Mouse (Mus musculus) forebrain, embryonic 13.5 days (tissue): ENCODE measurements around the gene Lgals3bp. TPM values are rescaled to one million over a fixed set of nuclear protein-coding genes. Genes with fewer than 3 reads are reported as not detected.

Source experiments
- ATAC-seq: fragments of 200-750 bp; cut with Nextera tagmentation; 2 replicates; pipeline ENCODE4 v1.8.0; 2017
- H3K27ac ChIP-seq: fragments of 300-500 bp; sonication (generic); 2 replicates; pipeline ENCODE4 v1.5.1; 2015; ENCODE audit warnings: inconsistent platforms, mild to moderate bottlenecking, moderate library complexity
- H3K27me3 ChIP-seq: fragments of 300-500 bp; sonication (generic); 2 replicates; pipeline ENCODE4 v1.6.1; 2015; ENCODE audit warnings: mild to moderate bottlenecking, inconsistent platforms
- H3K36me3 ChIP-seq: fragments of 300-500 bp; sonication (generic); 2 replicates; pipeline ENCODE4 v1.6.1; 2015; ENCODE audit warnings: mild to moderate bottlenecking, inconsistent platforms; ENCODE audit not compliant: poor library complexity, severe bottlenecking
- H3K4me1 ChIP-seq: fragments of 300-500 bp; sonication (generic); 2 replicates; pipeline ENCODE4 v1.6.1; 2015; ENCODE audit warnings: inconsistent platforms
- H3K4me2 ChIP-seq: fragments of 300-500 bp; sonication (generic); 2 replicates; pipeline ENCODE4 v1.6.1; 2015; ENCODE audit warnings: inconsistent platforms, mild to moderate bottlenecking, moderate library complexity
- H3K4me3 ChIP-seq: fragments of 300-500 bp; sonication (generic); 2 replicates; pipeline ENCODE4 v1.5.1; 2015; ENCODE audit warnings: mild to moderate bottlenecking, inconsistent platforms
- H3K9ac ChIP-seq: fragments of 300-500 bp; sonication (generic); 2 replicates; pipeline ENCODE4 v1.6.1; 2015; ENCODE audit warnings: mild to moderate bottlenecking, inconsistent platforms
- H3K9me3 ChIP-seq: fragments of 300-500 bp; sonication (generic); replicated peaks from 2 replicates; pipeline ENCODE4 v1.6.1; 2016; ENCODE audit warnings: inconsistent platforms
- WGBS: fragments of 180-500 bp; shearing (Covaris S2); methylation state at CpG from one replicate; pipeline ENCODE4 v1.1.7; 2015; 5-methylcytosine and 5-hydroxymethylcytosine counted together
- polyA plus RNA-seq: library from polyadenylated mRNA; unstranded; fragments of >200 nt; fragmentation: Nextera tagmentation; extraction: Ambion mirVana; gene quantifications from 2 replicates; pipeline ENCODE4 v1.2.1, GENCODE M21; 2015

Lgals3bp gene
- polyA plus RNA-seq, 1 experiment from 2014 or later = 1.3 TPM

DNA sequence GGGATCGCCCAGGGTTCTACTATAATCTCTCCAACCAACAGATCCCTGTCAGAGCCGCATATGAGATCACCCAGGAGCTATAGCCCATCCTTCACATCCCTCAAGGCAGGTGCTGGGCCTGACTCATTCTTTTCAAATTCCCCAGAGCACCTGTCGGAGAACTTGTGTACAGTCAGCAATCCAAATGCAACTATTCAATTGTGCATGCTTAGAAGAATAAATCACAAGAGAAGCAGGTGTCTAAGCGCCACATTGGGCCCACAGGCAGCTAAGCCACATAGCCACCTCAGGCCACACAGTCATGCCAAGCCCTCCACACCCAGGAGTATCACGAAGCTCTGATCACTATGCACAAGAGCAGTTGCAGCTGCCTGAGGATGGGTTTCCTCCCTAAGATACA, 52.4 kb downstream of the Lgals3bp start:
- Histone ChIP-seq H3K36me3 (no peaks in the 10 kb centered on the region), H3K9me3 (no peaks in the 10 kb centered on the region), H3K27me3 (no peaks in the 10 kb centered on the region), H3K4me3 (no peak overlapping the region), H3K27ac (no peak overlapping the region), H3K9ac (no peak overlapping the region), H3K4me1 (peaks cover 53% of the 10 kb centered on the region), H3K4me2 (no peak overlapping the region)
- 88% methylated on average over 5 of the region's 5 CpGs for WGBS
- ATAC-seq = no peak

- Histone ChIP-seq H3K9ac (no peak overlapping the region), H3K36me3 (no peaks in the 10 kb centered on the region), H3K4me3 (no peak overlapping the region), H3K4me2 (no peak overlapping the region), H3K4me1 (peaks cover 49% of the 10 kb centered on the region), H3K9me3 (no peaks in the 10 kb centered on the region), H3K27me3 (no peaks in the 10 kb centered on the region), H3K27ac (no peak overlapping the region)
- no peak for ATAC-seq
- 81% methylated on average over 5 of the region's 5 CpGs for WGBS
Measured at GRCm38 (mm10) chr11:118348877-118349276, 53.0 kb downstream of the Lgals3bp start.

- Histone ChIP-seq H3K4me3 (no peak overlapping the region), H3K9me3 (no peaks in the 10 kb centered on the region), H3K4me1 (peaks cover 49% of the 10 kb centered on the region), H3K4me2 (no peak overlapping the region), H3K27me3 (no peaks in the 10 kb centered on the region), H3K36me3 (no peaks in the 10 kb centered on the region), H3K9ac (no peak overlapping the region), H3K27ac (no peak overlapping the region)
- ATAC-seq = no peak
- 77% methylated on average over 3 of the region's 3 CpGs for WGBS
Measured at GRCm38 (mm10) chr11:118348419-118348818, 53.5 kb downstream of the Lgals3bp start.

DNA sequence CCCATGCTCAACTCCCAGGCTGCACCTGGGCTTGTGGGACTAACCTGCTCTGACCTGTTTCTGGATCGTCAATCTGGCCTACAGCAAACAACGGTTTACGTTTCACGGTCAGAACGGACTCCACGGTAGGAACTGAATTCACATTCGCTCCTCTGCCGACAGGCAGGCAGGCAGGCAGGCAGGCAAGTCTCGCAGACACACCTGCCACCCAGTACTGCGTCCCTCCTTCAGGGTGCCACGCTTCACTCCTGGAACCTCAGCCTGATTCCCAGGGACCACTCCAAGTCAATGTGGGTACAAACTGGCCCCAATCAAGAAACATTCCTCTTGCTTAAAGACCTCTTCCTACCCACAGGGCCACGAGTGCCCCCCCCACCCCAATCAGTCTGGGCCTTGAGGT, 54.0 kb downstream of the Lgals3bp start:
- Histone ChIP-seq H3K4me3 (no peak overlapping the region), H3K27me3 (no peaks in the 10 kb centered on the region), H3K9ac (no peak overlapping the region), H3K4me2 (no peak overlapping the region), H3K9me3 (no peaks in the 10 kb centered on the region), H3K4me1 (peaks cover 49% of the 10 kb centered on the region), H3K36me3 (no peaks in the 10 kb centered on the region), H3K27ac (no peak overlapping the region)
- ATAC-seq = no peak
- WGBS = 90% methylated on average over 12 of the region's 12 CpGs

DNA sequence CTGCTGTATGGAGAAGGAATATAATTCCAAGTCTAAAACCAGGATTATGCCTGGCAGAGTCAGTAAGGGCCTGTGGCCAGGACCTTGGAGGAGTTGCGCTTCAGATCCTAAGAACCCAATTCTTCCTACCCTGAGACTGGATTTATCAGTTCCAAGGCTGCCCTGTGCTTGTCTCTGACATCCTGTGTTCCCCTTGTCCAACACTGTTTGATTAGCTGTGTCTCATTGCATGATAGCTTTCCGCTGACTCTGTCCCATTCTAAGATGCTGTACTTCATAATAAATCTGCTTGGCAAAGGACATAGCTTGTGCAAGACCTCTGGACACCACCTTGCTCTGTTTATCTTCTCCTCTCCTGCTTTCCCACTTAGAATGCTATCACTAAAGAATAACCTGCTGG, 54.5 kb downstream of the Lgals3bp start:
- WGBS = 93% methylated on average over 2 of the region's 2 CpGs
- Histone ChIP-seq H3K9me3 (no peaks in the 10 kb centered on the region), H3K27me3 (no peaks in the 10 kb centered on the region), H3K4me1 (peaks cover 49% of the 10 kb centered on the region), H3K9ac (no peak overlapping the region), H3K4me3 (no peak overlapping the region), H3K27ac (no peak overlapping the region), H3K36me3 (no peaks in the 10 kb centered on the region), H3K4me2 (no peak overlapping the region)
- no peak for ATAC-seq

- H3K9me3 ChIP-seq = no peaks in the 10 kb centered on the region
- WGBS = 78% methylated on average over 8 of the region's 8 CpGs
- no peak overlapping the region for H3K9ac ChIP-seq
- ATAC-seq = no peak
- no peaks in the 10 kb centered on the region for H3K36me3 ChIP-seq
- H3K27me3 ChIP-seq = no peaks in the 10 kb centered on the region
- H3K4me1 ChIP-seq = peaks cover 56% of the 10 kb centered on the region
- H3K4me3 ChIP-seq = no peak overlapping the region
- no peak overlapping the region for H3K4me2 ChIP-seq
- H3K27ac ChIP-seq = no peak overlapping the region
Measured at GRCm38 (mm10) chr11:118346395-118347096, 55.3 kb downstream of the Lgals3bp start.

GRCm38 (mm10) chr11:118345693-118346092, 56.2 kb downstream of the Lgals3bp start:
- H3K36me3 ChIP-seq = no peaks in the 10 kb centered on the region
- H3K9ac ChIP-seq = no peak overlapping the region
- ATAC-seq = 0 out of 2 replicates have a peak, but pooled peaks have one; percentile 33
- H3K4me2 ChIP-seq = no peak overlapping the region
- 52% methylated on average over 4 of the region's 4 CpGs for WGBS
- no peaks in the 10 kb centered on the region for H3K9me3 ChIP-seq
- H3K27me3 ChIP-seq = no peaks in the 10 kb centered on the region
- H3K27ac ChIP-seq = peak overlapping the region; percentile 32; the same call in 1 of the 2 replicates
- peaks cover 60% of the 10 kb centered on the region for H3K4me1 ChIP-seq
- H3K4me3 ChIP-seq = no peak overlapping the region

DNA sequence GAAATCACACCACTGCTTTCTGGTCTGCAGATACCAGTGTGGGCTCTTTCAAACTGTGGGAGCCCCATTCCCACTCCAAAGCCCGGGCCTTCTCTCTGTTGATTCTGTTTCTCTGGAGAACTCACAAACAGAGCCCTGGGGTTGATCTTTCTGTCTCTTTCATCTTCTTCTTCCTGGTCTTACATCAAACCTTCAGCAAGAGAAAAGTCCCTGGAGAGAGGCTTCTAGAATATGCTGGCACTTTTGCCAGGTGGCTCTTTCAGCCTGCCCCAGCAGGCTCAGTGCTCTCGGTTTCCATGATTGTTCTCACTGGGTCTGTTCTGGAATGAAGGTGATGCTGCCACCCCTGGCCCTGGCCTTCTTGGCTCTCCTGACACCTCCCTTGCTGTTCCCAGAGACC, 58.3 kb downstream of the Lgals3bp start:
- no peak for ATAC-seq
- WGBS = 86% methylated on average over 2 of the region's 2 CpGs

More for the DNA sequence above, 58.3 kb downstream of the Lgals3bp start:
- H3K27me3 ChIP-seq = no peaks in the 10 kb centered on the region
- no peaks in the 10 kb centered on the region for H3K9me3 ChIP-seq
- H3K27ac ChIP-seq = peak overlapping the region; percentile 10; the same call in 1 of the 2 replicates
- H3K4me1 ChIP-seq = peaks cover 56% of the 10 kb centered on the region
- no peak overlapping the region for H3K9ac ChIP-seq
- no peaks in the 10 kb centered on the region for H3K36me3 ChIP-seq
- no peak overlapping the region for H3K4me2 ChIP-seq
- H3K4me3 ChIP-seq = no peak overlapping the region

Other genes with a start within 250 kb of the Lgals3bp start
- 22.7 and 24.5 TPM in 2 replicates for gene Cyth1, start 153.5 kb downstream of the Lgals3bp start, polyA plus RNA-seq
- 14.1 and 16.9 TPM in 2 replicates for gene Usp36, start 111.8 kb downstream of the Lgals3bp start, polyA plus RNA-seq
- gene Cep295nl, start 59.6 kb downstream of the Lgals3bp start, polyA plus RNA-seq = 0.13 and 0.31 TPM in 2 replicates
- gene Timp2, start 46.4 kb downstream of the Lgals3bp start, polyA plus RNA-seq = 36.0 and 38.8 TPM in 2 replicates
- gene Cant1, start 17.0 kb upstream of the Lgals3bp start, polyA plus RNA-seq = 20.2 and 20.3 TPM in 2 replicates
- 1.6 and 2.0 TPM in 2 replicates for gene C1qtnf1, start 26.1 kb upstream of the Lgals3bp start, polyA plus RNA-seq
- 4.5 and 5.6 TPM in 2 replicates for gene Engase, start 74.7 kb upstream of the Lgals3bp start, polyA plus RNA-seq